ENCODE assay signal across 20 mouse cellular contexts in genomic region chr15:99352306-99352705, GRCm38 (mm10). TPM values are rescaled to one million over a fixed set of nuclear protein-coding genes. Genes with fewer than 3 reads are reported as not detected.
"Had no signal": no experiment of that assay in that cellular context is flagged by ENCODE, and none has a peak within 500 bp of the region (broad histone marks: within the 10 kb centered on the region; RNA-seq: fewer than 3 reads in every experiment).

No protein-coding gene starts in this region.

- H3K9me3 ChIP-seq: lung, embryonic 15.5 days; megakaryocyte, embryonic 14.5 days; midbrain, embryonic 10.5 days; midbrain, embryonic 12.5 days; neural tube, embryonic 12.5 days had no signal

- ATAC-seq: liver, postnatal 0 days; lung, postnatal 0 days; midbrain, embryonic 16.5 days had no signal

- DNase-seq: liver, postnatal 0 days; lung, adult 2 months; lung, postnatal 14 days; lung, postnatal 36 days; midbrain, embryonic 14.5 days; right cerebral cortex, postnatal 14 days; thymus, adult 18-20 months; thymus, postnatal 14 days; thymus, postnatal 36 days had no signal

- H3K27me3 ChIP-seq: lung, embryonic 15.5 days; midbrain, embryonic 12.5 days; neural tube, embryonic 12.5 days had no signal

- H3K4me2 ChIP-seq: lung, embryonic 15.5 days; midbrain, embryonic 12.5 days; neural tube, embryonic 12.5 days had no signal

- H3K9ac ChIP-seq: liver, postnatal 0 days; lung, embryonic 15.5 days; midbrain, embryonic 12.5 days; neural tube, embryonic 12.5 days had no signal

- H3K4me1 ChIP-seq: midbrain, embryonic 12.5 days; neural tube, embryonic 12.5 days had no signal

- H3K36me3 ChIP-seq: lung, embryonic 15.5 days; midbrain, embryonic 10.5 days; midbrain, embryonic 12.5 days; neural tube, embryonic 12.5 days had no signal

- H3K27ac ChIP-seq: lung, embryonic 15.5 days; macrophage; midbrain, embryonic 10.5 days; midbrain, embryonic 12.5 days; neural tube, embryonic 12.5 days had no signal

- H3K4me3 ChIP-seq: lung, embryonic 15.5 days; megakaryocyte, embryonic 14.5 days; midbrain, embryonic 10.5 days; midbrain, embryonic 12.5 days; neural tube, embryonic 12.5 days had no signal

RNA-seq across cellular contexts. Expression of gene Fam186b, which starts 56.6 kb away (rescaled TPM):
- total RNA-seq: megakaryocyte progenitor cell, adult 5-6 weeks; neutrophil, adult 5-6 weeks had no signal
- polyA plus RNA-seq: liver, postnatal 0 days; lung, adult 2 months; lung, postnatal 0 days; macrophage; stomach, embryonic 14.5 days had no signal
